Mouse (Mus musculus): Measurements from ENCODE around the gene Zfp385c.
"Not testable (repeated sequence)": the region's sequence is repeated elsewhere in the genome, so short reads cannot be mapped to it uniquely, and the experiment has no call there.

The Zfp385c gene

DNA sequence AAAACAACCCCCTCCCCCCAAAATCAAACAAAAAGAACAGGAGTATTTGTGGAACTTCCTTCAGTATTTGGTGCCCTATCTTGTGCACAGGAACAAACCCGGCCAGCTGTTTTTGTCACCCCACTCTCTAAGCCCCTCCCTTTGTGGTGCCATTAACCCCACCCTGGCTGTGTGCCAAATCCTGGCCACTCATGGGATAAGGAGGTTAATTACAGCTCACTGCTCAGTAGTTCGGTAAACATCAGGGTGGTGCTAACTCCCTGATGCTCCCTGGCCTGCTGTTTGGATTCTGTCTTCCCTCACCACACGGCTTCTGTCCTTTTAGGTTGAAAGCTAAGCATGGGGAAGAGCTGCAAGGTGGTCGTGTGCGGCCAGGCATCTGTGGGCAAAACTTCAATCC lies 68.4 kb downstream of the Zfp385c start:
- no peak for DNase-seq

DNA sequence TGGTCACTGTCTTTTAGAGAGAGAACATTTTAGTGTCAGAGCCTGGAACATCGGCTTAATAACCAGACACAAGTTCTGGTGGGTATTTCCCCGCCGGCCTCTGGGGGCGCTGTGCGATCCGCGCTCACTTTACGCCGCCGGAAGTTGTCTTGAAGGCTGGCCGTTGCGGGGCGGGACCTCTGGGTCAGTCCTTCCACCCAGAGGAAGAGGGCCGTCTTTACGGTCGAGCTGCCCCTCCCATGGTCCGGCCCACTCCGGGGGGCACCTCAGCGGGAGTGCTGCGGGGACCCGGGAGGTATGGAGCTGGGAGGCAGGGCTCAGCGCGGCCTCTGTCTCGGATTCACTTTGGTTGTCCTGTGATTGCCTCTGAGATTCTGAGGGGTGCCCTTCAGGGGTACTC lies 69.5 kb downstream of the Zfp385c start:
- DNase-seq = peak; percentile 96

DNA sequence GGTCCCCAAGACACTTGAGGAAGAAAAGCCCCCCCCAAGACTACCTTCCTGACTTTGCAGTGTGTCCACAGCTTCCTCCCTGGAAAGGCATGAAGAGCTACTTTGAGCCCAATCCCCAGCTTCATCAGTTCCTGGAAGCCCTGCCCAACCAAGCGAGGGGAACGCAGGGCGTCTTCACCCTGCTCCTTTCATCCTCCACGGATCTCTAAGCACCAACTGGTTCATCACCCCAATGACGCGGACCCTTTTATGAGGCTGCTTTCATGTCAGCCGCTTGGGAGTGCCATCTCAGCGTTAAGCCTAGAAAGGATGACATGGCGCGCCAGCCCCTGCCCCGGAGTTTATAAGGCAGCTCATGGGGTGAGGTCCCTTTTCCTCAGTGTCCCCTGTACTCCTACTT lies 72.3 kb downstream of the Zfp385c start, which contains the start of gene Dnajc7:
Gene Dnajc7, minus strand, starts transcription at position 187 of the 400 bp plus-strand sequence.
- DNase-seq = no peak

DNA sequence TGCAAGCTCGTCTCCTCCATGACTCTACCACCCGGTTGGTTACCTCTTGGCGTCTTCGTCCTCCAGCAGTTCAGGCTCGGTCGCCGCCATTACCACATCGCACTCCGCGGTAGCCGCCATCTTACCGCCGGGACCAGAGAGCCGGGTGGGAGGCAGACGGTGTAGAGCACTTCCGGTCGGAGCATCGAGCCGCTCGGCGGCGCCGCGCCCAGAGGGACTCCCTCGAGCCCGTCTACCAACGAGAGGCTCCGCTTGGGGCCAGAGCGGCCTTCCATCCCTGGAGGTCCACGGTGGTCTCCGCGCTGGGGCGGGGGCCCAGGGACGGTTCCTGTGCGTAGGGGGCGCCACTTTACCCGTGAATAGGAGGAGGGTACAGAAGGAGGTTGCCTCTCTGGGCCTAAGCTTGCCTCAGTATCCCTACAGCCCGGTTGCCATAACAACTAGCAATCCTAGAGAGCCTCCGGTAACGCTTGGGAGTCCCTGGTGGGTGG lies 72.7 kb downstream of the Zfp385c start:
- peak; percentile 97 for DNase-seq

DNA sequence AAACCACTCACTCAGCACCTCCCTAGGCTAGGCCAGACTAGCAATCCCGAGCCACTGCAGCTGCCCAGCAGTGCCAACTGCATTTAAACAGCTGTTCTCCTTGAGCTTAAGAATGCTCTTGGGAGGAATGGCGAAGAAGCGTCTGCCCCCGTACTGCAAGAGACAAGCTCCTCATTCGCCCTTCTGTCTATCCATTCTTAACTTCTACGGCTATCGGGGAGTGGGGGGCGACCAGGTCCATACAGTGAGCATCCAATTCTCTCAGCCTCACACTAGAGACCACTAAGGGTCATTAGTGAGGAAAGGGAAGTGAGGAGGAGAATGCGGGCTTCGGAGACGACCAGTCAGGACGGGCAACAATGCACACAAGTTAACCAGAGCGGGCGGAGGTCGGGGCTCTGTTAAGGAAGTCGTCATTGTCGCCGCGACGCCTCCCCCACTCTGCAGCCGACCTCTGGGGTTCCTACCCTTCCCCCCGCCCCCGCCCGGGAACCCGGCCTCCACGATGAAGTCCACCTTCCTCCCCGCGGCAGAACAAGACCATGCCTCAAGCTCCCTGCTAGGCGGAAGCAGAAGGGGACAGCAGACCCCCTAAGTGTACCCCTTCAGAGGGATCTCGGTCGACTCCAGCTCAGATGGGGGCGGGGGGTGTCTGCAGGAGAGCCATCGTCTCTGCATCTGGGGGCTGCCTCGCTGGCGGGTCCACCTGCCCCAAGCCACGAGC lies 73.3 kb downstream of the Zfp385c start, which contains the start of gene Nkiras2:
Gene Nkiras2, plus strand, starts transcription at position 484 of the 724 bp plus-strand sequence.
- DNase-seq = peak; percentile 67

DNA sequence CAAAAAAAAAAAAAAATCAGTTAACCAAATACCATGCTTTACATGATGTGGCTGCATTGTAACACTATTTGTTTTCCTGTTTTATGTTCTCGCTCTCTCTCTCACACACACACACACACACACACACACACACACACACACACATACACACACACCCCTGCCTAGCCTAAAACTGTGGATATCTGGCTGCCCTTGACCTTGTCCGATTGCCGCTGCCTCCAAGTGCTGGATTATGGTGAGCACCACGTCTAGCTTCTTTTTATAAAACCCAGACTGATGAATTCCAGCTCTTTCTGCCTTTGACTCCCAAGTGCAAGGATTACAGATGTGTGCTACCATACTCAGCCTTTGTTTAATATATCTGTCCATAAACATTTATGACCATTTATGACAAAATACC lies 74.8 kb downstream of the Zfp385c start:
- DNase-seq = no peak

DNA sequence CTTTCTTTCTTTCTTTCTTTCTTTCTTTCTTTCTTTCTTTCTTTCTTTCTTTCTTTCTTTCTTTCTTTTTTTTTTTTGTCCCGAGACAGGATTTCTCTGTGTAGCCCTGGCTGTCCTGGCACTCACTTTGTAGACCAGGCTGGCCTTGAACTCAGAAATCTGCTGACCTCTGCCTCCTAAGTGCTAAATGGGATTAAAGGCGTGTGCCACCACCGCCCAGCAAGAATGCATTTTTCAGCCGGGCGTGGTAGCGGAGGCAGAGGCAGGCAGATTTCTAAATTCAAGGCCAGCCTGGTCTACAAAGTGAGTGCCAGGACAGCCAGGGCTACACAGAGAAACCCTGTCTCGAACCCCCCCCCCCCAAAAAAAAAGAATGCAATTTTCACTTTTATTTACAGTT lies 75.4 kb downstream of the Zfp385c start:
- not testable (repeated sequence) for DNase-seq

DNA sequence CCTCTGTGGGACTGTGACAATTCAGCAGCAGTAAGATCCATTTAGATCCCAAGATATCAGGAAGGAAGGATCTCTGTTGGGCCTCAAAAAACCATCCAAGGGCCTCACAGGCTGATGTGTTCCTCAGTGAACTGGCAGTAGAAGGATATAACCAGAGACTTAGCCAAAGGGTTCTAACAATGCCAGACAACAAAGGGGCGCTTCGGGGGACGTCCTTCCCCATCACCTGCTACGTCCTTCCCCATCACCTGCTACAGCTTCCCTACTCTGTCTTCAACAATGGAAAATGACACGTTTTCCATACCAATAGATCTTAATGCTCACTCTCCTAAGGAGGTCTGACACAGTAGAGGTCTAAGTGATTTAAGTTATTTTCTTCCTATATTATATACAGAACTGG lies 75.9 kb downstream of the Zfp385c start:
- DNase-seq = no peak

DNA sequence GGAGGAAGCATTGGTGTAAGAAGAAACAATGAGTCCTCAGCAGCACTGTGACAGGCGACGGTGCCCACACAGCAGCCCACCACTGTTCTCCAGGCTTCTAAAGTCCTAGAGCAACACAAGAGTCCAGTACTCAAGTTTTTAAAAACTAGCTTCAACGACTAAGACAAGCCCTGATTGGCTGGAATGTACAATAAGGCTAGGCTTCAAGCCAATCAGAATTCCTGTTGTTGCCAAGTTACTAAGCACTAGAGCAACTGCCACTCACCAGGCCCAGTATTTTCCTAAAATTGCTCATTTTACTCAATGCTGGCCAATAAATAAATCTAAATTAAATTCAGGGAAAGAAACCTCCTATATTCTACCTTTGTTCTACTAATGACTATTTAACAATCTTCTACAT lies 79.0 kb downstream of the Zfp385c start:
- DNase-seq = no peak

DNA sequence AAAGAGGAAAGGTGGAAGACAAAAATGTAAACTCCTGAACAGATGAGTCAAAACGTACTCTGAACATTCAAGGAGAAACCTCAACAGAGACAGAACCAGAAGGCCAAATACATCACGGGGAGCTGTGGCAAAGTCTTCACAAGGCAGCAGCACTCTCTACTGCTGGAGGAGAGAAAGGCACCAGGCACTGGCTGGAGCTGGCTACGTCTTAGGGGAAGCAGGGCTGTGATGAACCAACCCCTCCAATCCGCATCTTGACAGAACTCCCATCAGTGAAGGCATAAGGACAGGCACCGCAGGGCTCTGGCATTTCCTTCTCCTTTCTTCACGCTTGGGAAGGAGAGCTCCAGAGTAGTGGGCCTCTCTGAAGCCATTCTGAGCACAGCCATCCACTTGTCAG lies 80.6 kb downstream of the Zfp385c start:
- no peak for DNase-seq

DNA sequence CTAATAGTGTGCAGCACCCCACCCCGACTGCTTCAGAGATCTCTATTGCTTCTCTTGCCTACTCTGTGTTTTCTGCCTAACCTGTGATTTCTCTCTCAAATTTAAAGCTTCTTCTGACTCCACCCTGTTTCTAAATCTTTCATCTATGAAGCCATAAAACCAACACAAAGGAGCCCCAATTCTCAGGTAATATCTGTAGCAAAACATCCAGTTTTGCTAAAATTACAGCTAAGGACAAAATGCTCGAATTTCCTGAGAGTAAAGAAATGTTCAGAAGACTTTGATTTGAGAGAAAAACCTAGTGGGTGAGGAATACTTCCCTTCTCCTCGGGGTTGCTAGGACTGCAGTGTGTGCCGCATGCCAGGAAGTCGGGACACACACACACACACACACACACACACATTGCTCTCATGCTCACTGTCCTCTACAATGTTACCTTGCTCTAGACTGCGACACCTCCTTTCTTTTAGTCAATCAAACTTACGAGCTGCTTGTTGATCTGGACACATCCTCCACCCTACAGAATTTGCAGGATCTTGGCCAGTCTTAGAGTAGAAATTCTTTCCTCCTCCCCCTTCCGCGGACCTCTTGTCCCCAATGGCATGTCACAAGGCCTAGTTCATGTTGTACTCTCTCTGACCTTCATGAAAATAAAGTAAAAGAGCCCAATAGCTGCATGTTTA lies 82.1 kb downstream of the Zfp385c start:
- no peak for DNase-seq

DNA sequence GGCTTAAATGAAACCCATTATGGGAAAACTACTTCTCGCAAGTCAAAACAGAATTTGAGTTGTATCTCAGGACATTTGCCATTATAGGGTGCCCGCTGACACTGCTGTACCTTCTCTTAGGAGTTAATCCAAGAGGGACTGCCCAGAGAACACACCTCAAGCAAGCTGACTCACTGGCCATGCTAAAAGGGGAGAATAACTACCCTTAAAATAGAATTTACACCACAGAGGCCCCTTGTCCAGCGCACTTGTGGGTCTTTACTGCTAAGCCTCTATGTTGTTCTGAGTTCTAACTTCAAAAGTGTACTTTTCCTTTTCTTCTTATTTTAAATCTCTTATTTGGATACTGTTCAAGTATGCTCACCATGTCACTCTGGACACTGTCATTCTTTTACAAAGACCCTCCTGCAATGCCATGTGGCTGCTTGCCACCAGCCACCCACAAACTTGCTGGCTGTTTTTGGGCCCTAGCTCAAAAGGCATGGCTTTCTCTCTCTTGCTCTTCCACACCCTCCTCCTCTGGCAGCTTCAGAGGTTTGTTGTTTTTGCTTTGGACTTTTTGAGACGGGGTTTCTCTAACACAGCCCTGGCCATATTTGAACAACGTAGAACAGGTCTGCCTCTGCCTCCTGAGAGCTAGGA lies 82.8 kb downstream of the Zfp385c start:
- no peak for DNase-seq

DNA sequence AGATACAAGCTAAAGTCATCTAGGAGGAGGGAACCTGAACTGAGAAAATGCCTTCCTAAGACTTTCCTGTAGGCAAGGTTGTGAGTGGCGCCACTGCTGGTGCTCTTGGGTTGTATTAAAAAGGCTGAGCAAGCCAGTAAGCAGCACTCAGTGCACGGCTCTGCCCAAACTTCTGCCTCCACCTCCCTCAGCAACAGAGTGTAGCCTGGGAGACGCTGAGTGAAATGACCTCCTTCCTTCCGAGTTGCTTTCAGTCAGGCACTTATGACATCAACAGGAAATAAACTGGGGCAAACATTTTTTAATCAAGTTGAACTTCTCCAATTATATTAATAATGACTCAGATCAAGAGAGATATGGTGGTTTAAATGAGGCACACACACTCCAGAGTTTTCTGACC lies 83.5 kb downstream of the Zfp385c start:
- DNase-seq = no peak

DNA sequence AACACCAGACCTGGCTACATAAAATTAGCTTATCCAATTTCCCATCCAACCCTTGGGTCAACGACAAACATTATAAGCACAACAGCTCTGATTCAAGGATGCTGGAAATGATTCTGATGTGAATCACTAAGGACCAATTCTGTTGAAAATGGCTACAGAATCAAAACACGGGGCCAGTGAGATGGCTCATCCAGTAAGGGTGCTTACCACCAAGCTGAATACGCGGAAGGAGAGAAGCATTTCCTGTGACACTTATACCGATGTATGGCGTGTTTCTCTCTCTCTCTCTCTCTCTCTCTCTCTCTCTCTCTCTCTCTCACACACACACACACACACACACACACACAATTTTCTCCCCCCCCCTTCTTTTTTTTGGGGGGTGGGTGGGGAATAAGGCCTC lies 85.1 kb downstream of the Zfp385c start:
- DNase-seq = no peak

DNA sequence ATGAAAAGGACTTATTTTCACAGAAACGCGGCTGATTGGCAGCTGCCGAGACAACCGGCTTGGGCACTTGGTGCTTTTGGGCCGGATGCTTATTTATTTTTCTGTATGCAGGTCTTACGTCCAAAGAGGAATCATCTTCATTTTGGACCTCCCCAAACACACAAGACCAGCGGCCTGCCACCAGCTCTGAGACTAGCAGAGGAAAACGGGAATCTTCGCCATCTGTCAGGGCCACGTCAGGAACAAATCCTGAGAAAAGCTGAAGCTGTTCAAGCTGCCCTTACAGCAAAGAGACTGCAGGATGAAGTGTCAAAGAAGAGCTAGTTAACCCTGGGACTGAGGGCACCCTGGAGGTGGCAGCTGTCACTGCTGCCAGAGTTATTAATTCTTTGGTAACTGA lies 86.8 kb downstream of the Zfp385c start:
- DNase-seq = no peak

DNA sequence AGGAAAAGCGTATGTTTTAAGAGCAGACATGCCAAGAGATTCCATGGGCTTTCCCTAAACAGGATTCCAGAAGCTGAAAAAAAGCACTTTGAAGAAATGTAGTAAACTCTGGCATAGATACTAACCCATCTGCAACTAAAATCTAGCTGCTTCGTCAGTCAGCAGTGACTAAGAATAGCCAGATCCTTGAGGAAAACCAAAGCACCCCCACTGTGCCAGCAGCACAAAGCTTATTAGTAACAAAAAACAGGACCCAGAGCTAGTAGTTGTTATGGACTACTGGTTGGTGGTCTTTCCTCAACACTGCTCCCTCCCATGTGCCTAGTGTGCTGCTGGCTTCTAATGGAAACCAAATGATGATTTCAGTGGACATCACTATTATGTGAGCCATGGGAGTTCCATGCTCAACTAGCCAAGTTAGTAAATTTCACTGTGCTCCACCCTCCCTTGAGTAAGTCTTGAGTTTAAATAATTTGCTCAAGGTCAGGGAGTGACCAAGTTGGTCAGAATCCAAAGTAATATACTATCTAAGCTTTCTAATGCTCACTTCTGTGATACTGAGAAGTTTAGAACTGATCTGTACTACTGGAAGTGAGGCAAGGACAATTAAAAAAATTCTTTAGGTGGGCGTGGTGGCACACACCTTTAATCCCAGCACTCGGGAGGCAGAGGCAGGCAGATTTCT lies 87.8 kb downstream of the Zfp385c start:
- DNase-seq = no peak

DNA sequence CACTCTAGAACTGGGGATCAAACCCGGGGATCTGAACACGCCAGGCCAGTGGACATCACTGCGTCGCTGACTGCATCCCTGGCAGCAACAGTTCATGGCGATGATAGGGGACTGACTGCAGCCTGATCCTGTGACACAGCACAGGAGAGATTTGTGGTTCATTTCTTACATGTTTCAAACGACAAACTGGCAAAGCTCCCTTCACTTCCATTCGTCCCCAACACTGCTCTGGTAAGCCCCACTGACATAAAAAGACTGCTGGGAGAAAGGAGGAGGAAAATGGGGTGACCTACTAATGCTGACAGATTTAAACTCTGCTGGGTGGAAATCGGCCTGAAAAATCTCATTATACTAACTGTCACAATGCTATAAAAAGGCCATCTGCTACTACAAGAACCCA lies 88.4 kb downstream of the Zfp385c start:
- DNase-seq = no peak

DNA sequence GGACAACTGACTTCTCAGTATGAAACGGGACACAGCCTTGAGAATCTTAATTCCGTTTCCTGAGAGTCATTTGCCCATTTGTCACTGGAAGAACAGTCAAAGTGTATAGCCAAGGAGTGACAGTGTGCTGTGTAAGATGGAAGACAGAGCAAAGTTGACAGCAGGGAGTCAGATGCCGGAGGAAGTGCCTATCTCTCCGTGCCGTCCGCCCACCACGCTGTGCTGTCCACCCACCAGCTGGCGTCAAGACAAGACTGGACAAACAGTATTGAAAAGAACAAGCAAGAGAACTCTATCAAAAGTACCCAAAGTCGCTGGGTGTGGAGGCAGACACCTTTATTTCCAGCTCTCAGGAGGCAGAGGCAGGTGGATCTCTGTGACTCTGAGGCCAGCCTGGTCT lies 89.1 kb downstream of the Zfp385c start:
- DNase-seq = no peak

DNA sequence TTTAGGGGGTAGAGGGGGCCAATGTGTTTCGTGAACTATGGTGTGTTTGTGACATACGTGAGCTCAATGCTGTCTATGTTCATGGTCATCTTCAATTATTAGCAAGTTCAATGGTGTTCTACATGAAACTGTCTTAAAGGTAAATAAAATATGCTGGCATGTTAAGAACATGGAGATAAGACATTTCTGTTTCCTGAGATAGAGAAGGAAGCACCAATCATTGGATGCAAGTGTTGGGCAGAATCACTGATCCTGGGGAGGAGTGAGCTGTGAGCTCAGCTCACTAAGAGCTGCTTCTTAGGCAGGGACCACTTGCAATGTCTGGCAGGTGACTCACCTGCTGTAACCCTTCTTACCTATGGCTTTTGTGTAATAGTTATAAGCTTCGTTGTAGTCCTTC lies 90.9 kb downstream of the Zfp385c start:
- DNase-seq = no peak

DNA sequence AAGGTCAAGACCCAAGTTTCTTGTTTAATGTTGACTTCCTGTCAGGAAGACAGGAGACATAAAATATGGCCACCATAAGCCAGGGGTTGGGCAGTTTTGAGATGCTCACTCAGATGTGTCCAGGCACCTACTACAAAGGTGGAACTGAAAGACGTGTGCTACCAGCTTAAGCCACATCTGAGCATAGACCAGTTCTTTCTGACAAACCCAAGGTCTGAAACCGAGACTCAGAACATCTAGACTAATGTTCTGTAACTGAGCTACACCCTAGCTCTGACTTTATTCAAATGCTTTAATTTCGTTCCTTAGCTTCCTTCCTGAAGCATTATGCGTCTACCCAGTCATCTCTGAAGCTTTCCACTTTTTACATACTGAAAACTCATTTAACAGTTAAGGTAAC lies 94.2 kb downstream of the Zfp385c start:
- DNase-seq = no peak

DNA sequence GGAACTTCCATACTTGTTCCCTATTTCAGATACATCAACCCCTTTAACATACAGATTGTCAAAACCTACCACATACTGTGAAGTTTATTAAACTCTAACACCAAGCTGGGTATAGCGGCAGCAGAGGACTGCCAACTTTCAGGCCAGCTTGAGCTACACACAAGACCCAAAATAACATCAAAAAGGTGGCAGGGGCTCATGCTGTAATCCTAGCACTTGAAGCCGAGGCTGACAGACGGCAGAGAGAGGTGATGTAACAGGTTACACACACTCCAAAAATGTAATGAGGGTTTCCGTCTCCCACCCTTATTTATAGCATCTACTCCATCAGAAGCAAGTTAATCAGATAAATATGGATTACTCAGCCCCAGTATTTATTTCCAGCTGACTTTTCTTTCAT lies 96.7 kb downstream of the Zfp385c start:
- DNase-seq = no peak

DNA sequence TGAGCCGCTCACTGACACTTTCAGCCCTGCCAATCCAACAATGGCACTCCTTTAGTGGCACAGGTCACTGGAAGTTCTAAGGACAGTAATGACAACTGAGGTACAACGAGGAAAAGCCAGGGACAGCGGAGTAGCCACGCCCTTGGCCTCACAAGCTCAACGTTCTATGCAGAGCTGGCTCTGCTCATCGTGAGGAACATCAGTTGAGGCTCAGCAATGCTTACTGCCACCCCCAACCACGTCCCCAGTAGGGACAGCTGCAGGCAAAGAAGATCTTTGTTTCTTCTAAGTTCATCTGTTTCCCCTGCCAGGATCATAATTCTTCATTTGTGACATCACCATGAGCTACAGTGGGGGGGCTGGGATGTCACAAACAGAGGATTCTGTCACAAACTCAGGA lies 97.6 kb downstream of the Zfp385c start:
- DNase-seq = peak; percentile 39

DNA sequence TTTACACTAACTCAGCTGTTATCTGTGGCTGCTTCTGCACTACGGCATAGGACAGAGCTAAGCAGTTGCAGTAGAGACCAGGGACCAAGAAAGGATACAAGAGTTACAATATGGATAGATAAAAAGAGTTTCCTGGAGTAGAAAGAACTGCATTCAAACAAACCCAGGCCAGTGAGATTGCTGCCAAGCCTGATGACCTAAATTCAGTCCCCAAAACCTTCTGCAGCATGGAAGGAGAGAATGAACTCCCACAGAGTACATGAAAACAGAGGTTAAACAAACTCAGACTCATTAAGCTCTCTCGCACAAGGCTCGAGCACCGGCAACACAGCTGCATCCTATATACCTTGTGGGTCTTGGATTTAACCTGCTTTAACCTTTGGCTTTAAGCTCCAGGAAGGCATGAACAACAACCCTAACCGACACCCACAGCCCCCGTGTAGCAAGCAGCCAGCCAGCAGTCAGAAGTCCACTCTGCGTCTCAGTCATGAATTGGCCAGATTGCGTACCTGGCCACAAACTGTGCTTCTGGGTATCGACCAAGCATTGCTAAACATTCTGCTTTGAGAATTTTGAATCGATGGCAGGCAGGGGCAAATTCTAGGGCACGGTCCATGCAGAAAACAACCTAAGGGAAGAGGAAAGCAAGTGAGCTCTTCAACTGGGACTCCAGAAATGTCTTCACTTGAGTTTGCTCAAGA lies 99.8 kb downstream of the Zfp385c start:
- no peak for DNase-seq

All from layer of hippocampus, adult 9-11 months (tissue).